Comparison of ENCODE assay signal across 8 mouse cellular contexts in genomic region chr4:116053399-116053961, GRCm38 (mm10). TPM values are rescaled to one million over a fixed set of nuclear protein-coding genes. Genes with fewer than 3 reads are reported as not detected.
DNase-seq lines count a peak whose midpoint lies in the region; ATAC-seq lines count a peak whose summit lies in the region.

Gene Nsun4, minus strand, starts transcription at chr4:116053876.

- H3K4me3 ChIP-seq in hindbrain, embryonic 11.5 days (ENCODE audit: low read depth, low read length), result peak within 1 kb of the TSS; percentile 61

- peak within 1 kb of the TSS; percentile 57 for H3K4me2 ChIP-seq in hindbrain, embryonic 11.5 days (replicated peaks; ENCODE audit: low read depth, low read length)

- peak; percentile 94 for DNase-seq in Muller cell, postnatal 12 days (ENCODE audit: inconsistent ontology term)
- peak; percentile 91 for DNase-seq in cerebellum, adult 9-11 months
- DNase-seq in frontal cortex, adult 2 months (ENCODE audit: extremely low spot score in 1 of 2, low spot score in 1 of 2), result peak; percentile 83 to 94
- DNase-seq in hindbrain, embryonic 11.5 days (ENCODE audit: low spot score), result peak; percentile 89
- peak; percentile 81 to 85 for DNase-seq in layer of hippocampus, postnatal 10 days (ENCODE audit: low spot score in 2 of 2)
- DNase-seq in lung, postnatal 10 days, result peak; percentile 95
- DNase-seq in ovary, postnatal 36 days (ENCODE audit: low spot score), result peak; percentile 89
- peak; percentile 92 for DNase-seq in thymus, postnatal 25 days

- no peaks in the 10 kb centered on the region for H3K27me3 ChIP-seq in hindbrain, embryonic 11.5 days (ENCODE audit: control insufficient read depth, insufficient read depth, low read length)

- ATAC-seq in hindbrain, embryonic 11.5 days (ENCODE audit: low FRiP score), result peak; percentile 94

- H3K9ac ChIP-seq in hindbrain, embryonic 11.5 days (ENCODE audit: low read depth, low read length), result peak within 1 kb of the TSS; percentile 58

- H3K9me3 ChIP-seq in hindbrain, embryonic 11.5 days (ENCODE audit: control insufficient read depth, low read length), result no peaks in the 10 kb centered on the region

- peak within 1 kb of the TSS; percentile 87 for H3K27ac ChIP-seq in hindbrain, embryonic 11.5 days (ENCODE audit: low read depth, low read length)

- H3K4me1 ChIP-seq in hindbrain, embryonic 11.5 days (replicated peaks; ENCODE audit: control insufficient read depth, insufficient read depth, low read length), result 0 out of 2 replicates have a peak, but pooled peaks cover 4% of the 10 kb centered on the region

- no peaks in the 10 kb centered on the region for H3K36me3 ChIP-seq in hindbrain, embryonic 11.5 days (ENCODE audit: control insufficient read depth, insufficient read depth, low read length)

- WGBS in hindbrain, embryonic 11.5 days, result under 1% methylated on average over 35 of the region's 35 CpGs

RNA-seq across cellular contexts. Expression of gene Nsun4, which starts in this region (rescaled TPM):
- polyA plus RNA-seq in frontal cortex, adult 2 months (2012; rRNA removed), result 8.3 and 9.7 TPM in 2 replicates
- polyA plus RNA-seq in hindbrain, embryonic 11.5 days (2014; fragmentation: Nextera tagmentation; extraction: Ambion mirVana), result 19.3 and 20.7 TPM in 2 replicates
- total RNA-seq in layer of hippocampus, postnatal 10 days (2021), result 1 to 10 TPM; 8.1 to 8.2 TPM

Comparison
In these comparisons a context has a peak if more than half of its experiments do, and no peak if none do; other contexts are left out.
1. Peak in every context shown above with its lines: DNase-seq, ATAC-seq, H3K4me3 ChIP-seq and H3K27ac ChIP-seq.